Mouse (Mus musculus) adrenal gland, postnatal 14 days (tissue): ENCODE data around the gene Ccnk. TPM values are rescaled to one million over a fixed set of nuclear protein-coding genes. Genes with fewer than 3 reads are reported as not detected.

Experiments
- DNase-seq: peaks from one replicate; pipeline ENCODE4 v3.0.0; 2021; ENCODE audit warnings: mixed read lengths
- total RNA-seq: library from RNA; stranded (reverse); gene quantifications from 2 replicates; pipeline ENCODE4 v1.2.3, GENCODE M21; 2021

The Ccnk gene
- total RNA-seq, 1 experiment from 2014 or later = 31.7 TPM

DNA sequence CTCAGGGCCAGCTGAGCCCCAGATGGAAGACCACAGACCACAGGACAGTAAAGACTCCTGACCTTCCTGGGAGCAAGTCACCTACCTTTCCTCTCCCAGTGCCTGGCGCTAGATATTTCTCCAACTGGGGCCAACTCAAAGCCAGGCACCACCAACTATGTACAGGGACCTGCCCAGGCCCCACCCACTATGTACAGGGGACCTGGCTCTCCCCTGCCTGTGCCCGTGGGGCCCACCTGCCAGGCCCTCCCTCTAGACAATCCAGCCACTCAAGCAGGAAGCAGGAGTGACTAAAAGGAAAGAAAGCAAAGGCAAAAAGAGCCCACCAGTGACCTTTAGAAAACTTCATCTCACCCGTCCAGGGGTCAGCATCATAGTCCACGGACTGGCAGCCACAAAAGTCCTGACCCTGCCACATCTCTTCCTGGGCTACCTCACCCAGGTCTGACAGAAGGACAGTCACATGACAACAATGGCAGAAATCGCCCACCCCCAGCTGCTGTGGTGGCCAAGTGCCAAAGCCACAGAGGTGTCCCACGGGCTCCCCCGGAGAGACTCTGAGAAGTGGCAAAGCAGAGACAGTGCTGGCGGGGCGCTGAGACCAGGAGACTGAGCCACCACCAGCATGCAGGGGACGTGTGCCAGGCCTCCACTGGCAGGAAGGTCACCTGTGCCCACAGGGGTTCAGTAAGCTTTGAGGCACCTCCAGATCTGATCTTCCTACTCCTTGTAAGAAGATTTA, 67.6 kb downstream of the Ccnk start:
- peak; percentile 34 for DNase-seq

GRCm38 (mm10) chr12:108249019-108249418, 69.6 kb downstream of the Ccnk start:
- DNase-seq = peak; percentile 74

- DNase-seq = peak; percentile 92
Observed at GRCm38 (mm10) chr12:108249522-108249921, 70.1 kb downstream of the Ccnk start.

DNA sequence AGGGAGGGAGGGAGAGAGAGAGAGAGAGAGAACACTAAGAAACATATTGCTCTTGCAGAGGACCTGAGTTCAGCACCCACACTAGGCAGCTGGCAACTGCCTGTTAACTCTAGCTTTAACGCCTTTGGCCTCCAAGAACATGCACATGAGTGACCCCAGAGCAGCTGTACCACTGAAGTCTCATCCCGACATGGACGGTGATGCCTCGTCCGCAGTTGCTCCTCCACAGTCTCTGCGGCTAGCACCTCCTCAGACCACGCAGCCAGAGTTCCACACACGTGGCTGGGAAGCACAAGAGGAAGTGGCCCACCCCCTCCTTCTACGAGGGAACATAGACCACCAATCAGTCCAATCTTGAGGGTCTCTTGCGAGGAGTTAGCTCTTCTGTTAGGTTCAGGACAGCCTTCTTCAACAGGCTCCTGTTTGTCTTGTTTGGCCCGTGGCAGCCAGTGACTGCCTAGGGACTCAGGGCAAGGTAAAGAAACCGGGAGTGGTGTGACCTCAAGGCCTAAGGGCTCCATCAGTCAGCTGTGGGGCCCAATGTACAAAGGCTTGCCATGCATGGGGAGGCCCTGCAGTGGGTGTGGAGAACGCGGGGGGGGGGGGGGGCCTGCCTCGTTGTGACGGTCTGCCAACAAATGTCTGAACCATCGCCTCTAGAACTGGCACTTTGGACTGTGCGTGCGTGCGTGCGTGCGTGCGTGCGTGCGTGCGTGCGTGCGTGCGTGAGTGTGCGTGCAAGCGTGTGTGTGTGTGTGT, 71.8 kb downstream of the Ccnk start:
- no peak for DNase-seq

- DNase-seq = peak; percentile 69
Observed at GRCm38 (mm10) chr12:108251825-108252542, 72.6 kb downstream of the Ccnk start.

Other genes starting within 250 kb of the Ccnk start
- gene Bcl11b, start 176.0 kb upstream of the Ccnk start, total RNA-seq = 1.0 and 4.7 TPM in 2 replicates
- gene Setd3, start 265 bp upstream of the Ccnk start, total RNA-seq = 92.3 and 93.2 TPM in 2 replicates
- gene Ccdc85c, start 95.8 kb downstream of the Ccnk start, total RNA-seq = 21.6 and 23.0 TPM in 2 replicates
- 0.67 and 0.79 TPM in 2 replicates for gene Hhipl1, start 126.7 kb downstream of the Ccnk start, total RNA-seq
- 1.7 and 2.0 TPM in 2 replicates for gene Cyp46a1, start 154.8 kb downstream of the Ccnk start, total RNA-seq
- gene Eml1, start 191.4 kb downstream of the Ccnk start, total RNA-seq = 32.9 and 38.8 TPM in 2 replicates